Mouse (Mus musculus): ENCODE data around the gene Spin4.

Gene Spin4

DNA sequence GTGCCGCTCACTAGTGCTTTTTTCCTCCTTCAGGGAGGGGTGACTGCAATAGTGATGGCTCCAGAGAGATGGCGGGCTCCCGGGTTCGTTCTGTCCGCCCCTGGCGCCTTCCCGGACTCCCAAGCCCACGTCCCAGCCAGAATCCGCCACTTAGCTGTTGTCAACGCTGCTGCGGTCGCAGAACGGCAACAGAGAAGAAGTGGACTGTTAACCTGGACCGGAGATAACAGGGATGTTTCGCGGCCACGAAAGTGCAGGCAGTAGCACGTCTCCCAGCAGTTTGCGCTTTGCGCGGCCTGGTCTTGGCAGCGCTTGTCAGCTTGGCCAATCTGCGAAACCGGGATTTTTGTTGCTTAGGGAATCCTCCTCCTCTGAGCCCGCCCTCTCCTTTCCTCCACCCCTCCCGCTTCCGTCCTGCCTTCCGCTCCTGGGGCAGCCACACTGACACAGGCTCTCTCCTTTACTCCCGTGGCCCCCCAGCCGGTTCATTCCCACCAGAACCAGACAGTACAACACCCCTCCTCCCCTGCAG lies at the start of gene Spin4:
Spin4 (minus strand) TSS at position 322 of the 532 bp plus-strand sequence.
- in situ Hi-C loops (cut with MboI, MseI) = no loop called here

DNA sequence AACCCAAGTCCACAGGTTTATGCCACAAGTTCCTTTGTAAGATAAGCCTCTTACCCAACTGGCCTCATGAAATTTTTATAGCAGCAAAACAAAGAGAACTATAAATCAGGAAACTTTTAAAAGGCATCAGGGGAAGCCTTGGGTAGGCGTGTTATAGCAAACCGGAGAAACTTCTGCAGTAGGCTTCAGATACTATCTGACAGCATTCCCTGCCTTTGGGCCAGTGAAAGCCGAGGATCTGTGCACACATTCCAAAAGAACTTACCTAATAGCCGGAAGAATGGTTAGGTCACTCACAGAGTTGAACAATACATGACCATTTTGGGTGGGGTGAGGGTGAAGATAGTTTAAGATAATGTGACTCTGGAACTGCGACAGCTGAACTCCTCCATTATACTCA lies 1.4 kb upstream of the Spin4 start:
- in situ Hi-C loops (cut with MboI, MseI) = no loop called here

DNA sequence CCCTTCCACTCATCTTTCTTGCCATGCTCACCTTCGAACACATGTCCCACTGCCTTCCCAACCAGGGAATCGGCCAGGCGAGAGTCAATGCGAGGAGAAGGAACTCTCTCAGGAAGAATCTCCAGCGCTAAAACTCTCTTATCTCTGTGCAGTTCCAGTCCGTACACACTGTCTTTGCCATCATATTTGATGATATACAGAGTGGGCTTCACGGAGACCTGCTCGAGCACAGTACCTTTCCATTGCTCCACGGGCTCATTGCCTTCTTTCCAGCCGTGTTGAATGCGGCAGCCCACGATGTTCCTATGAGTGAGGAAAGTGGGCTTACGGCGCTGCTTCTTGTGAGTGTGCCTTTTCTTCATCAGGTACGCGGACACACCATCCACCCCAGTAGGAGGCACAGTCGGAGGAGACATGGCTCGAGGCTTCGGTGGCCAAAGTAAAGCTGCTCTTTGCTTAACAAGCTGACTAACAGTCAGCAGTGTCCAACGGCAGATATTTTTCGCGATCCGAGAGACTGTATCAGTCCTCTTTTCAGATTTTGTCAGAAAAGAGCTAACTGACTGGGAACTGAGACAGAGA lies 612 bp downstream of the Spin4 start:
- in situ Hi-C loops (cut with MboI, MseI) = no loop called here

DNA sequence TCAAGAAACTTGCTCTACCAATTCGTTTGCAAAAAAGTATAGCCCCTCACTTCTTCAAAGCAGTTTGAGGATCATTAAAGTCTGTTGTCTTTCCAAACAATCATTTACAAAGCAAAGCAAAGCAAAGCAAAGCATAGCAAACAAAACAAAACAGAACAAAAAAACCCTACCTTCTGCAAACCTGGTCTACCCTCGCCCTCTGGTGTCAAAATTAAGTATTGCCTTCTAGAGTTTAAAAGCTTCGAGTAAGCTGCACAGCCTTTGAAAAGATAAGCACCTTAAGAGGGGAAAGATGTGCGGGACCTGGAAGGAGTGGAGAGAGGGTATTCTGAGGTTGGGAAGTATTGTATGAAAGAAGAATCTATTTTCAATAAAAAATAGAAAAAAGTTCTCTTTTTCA lies 14.4 kb downstream of the Spin4 start:
- in situ Hi-C loops (cut with MboI, MseI) = loop anchor here (5.0 to 10.0 kb wide), 3 partner anchors 147 to 1125 kb away; no protein-coding TSS in a partner anchor

DNA sequence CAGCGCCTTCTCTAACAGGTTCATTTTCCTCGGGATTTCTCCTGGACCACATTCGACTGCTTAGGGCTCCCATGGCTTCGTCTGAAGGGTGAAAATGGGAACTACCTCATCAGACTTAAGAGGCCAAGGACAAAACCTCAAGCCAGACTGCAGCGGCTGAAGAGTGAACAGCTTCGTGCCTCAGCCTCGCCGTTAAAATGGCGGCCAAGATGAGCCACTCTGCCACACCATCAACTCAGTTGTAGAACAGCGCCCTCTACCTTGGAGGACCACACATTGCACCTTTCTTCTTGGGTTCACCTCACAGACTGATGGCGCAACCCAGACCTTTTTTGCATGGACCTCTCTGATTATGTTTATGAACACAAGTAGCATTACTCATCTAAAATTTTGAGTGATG lies 27.6 kb downstream of the Spin4 start:
- in situ Hi-C loops (cut with MboI, MseI) = no loop called here

DNA sequence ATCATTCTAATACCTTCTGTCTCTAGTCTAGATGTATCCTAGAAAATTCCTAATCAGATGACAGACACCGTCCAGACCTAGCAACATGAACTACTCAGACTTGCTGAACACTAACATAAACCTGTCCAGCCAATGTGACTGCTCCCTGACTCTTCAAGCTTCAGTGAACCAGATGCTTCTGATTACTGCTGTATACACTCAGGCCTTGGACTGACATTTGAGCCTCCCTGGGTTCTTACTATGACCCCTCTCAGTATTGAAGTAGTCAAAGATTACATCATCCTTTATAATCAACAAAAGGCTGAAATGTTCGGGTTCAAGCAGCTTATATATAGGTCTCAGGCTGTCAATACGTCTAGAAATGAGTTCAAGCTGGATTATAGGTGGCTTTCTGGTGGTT lies 32.4 kb downstream of the Spin4 start:
- in situ Hi-C loops (cut with MboI, MseI) = loop anchor here (5.0 kb wide), 1 partner anchor 92 kb away; no protein-coding TSS in a partner anchor

DNA sequence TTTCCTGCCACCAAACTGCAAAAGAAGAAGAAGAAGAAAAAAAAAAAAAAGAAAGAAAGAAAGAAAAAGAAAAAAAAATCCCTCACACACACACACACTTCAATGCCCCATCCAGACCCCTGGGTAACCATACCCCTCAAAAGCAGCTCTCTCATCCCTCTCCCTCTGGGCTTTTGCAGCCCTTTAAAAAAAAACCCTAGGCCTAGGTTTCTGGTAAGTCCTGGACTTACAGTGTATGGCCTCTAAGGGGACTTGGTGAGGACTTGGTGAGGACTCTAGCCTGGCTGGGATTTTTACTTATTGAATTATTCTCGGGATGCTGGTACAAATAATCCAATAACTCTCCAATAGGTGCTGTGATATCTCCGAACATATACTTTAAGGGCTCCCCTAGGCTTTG lies 35.6 kb downstream of the Spin4 start:
- in situ Hi-C loops (cut with MboI, MseI) = loop anchor here (5.0 kb wide), 1 partner anchor 89 kb away; no protein-coding TSS in a partner anchor

DNA sequence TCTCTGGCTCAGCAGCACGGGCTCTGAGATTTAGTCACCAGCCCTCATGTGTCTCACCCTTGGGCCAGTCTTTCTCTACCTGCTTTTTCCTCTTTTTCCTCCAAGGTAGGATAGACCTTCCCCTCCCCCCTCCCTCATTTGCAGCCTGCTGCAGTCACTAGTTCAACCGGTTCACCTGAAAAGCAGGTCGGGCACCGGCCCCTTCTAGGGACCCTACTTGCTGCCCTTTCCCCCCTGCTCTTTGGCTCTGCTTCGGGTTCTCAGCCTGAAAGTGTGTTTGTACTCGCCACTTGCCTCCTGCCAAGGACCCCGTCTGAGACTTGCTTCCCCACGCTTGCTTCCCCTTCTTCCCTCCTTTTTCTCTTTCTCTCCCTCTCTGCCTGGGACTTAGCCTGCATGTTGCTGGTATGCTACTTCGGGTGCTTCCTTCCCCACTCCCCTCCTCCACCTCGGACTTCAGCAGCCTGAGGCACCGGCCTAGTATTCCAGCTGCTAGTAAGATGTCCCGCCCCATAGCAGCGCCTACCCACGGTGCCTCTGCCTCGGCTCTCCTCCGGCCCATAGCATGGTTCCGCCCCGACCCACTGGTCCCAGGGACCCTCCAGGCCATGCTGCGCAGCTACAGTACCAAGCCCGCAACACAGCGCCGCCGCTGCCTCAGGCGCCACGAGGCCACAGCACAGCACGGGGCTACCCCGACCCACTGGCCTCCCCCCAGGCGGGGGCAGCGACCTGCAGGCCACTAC lies 36.2 kb downstream of the Spin4 start:
- in situ Hi-C loops (cut with MboI, MseI) = loop anchor here (5.0 kb wide), 1 partner anchor 88 kb away; no protein-coding TSS in a partner anchor

Measured in T-helper 1 cell (primary cell).